Mouse (Mus musculus) frontal cortex, adult (tissue): ENCODE data around the gene Smarcad1.

Source experiments
- ATAC-seq: cut with Nextera tagmentation; 2 replicates; pipeline ENCODE4 v1.9.2; 2017; ENCODE audit warnings: mild to moderate bottlenecking, moderate library complexity, mixed read lengths; ENCODE audit not compliant: low TSS enrichment

The Smarcad1 gene

GRCm38 (mm10) chr6:65079139-65079538, 36.8 kb downstream of the Smarcad1 start:
- 0 out of 2 replicates have a peak, but pooled peaks have one; percentile 52 for ATAC-seq

- ATAC-seq = peak; percentile 84
Measured at GRCm38 (mm10) chr6:65114902-65115301, 72.5 kb downstream of the Smarcad1 start.

- ATAC-seq = no peak
Measured at GRCm38 (mm10) chr6:65117540-65117939, 75.2 kb downstream of the Smarcad1 start.

GRCm38 (mm10) chr6:65126074-65126726, 83.8 kb downstream of the Smarcad1 start:
- ATAC-seq = peak; percentile 85

- ATAC-seq = no peak
Measured at GRCm38 (mm10) chr6:65132376-65132775, 90.0 kb downstream of the Smarcad1 start.

GRCm38 (mm10) chr6:65137802-65138201, 95.4 kb downstream of the Smarcad1 start:
- ATAC-seq = no peak

- ATAC-seq = no peak
Measured at GRCm38 (mm10) chr6:65138243-65138642, 95.9 kb downstream of the Smarcad1 start.

GRCm38 (mm10) chr6:65140082-65140749, 97.8 kb downstream of the Smarcad1 start:
- ATAC-seq = no peak

- no peak for ATAC-seq
Measured at GRCm38 (mm10) chr6:65140750-65141243, 98.4 kb downstream of the Smarcad1 start.

- no peak for ATAC-seq
Measured at GRCm38 (mm10) chr6:65142316-65142715, 99.9 kb downstream of the Smarcad1 start.

GRCm38 (mm10) chr6:65144621-65145205, 102.3 kb downstream of the Smarcad1 start, which contains the start of gene Hpgds:
Gene Hpgds, minus strand, starts transcription at chr6:65144908.
- ATAC-seq = peak; percentile 59

GRCm38 (mm10) chr6:65146363-65146762, 104.0 kb downstream of the Smarcad1 start:
- no peak for ATAC-seq

GRCm38 (mm10) chr6:65150703-65151102, 108.3 kb downstream of the Smarcad1 start:
- no peak for ATAC-seq

GRCm38 (mm10) chr6:65153570-65153969, 111.2 kb downstream of the Smarcad1 start:
- ATAC-seq = peak; percentile 94

GRCm38 (mm10) chr6:65157042-65157441, 114.7 kb downstream of the Smarcad1 start:
- ATAC-seq = no peak

- no peak for ATAC-seq
Measured at GRCm38 (mm10) chr6:65159381-65159942, 117.1 kb downstream of the Smarcad1 start.

GRCm38 (mm10) chr6:65164137-65164536, 121.8 kb downstream of the Smarcad1 start:
- ATAC-seq = peak; percentile 91

GRCm38 (mm10) chr6:65164977-65165376, 122.6 kb downstream of the Smarcad1 start:
- peak; percentile 58 for ATAC-seq
